Mouse (Mus musculus): ENCODE measurements around the gene Stat4. TPM values are rescaled to one million over a fixed set of nuclear protein-coding genes. Genes with fewer than 3 reads are reported as not detected.

The Stat4 gene
- total and polyA plus RNA-seq, 3 experiments = 11.4 to 17.5 (median 16.7) TPM

GRCm38 (mm10) chr1:52144907-52145306 lies 158.0 kb downstream of the Stat4 start (continued):
- 0 out of 2 replicates have a peak, but pooled peaks have one; percentile 22 for TF ChIP-seq TBP (conservative IDR thresholded peaks at IDR 0.05; ENCODE audit: low read depth, low read length)

- Histone ChIP-seq H3K79me2 (replicated peaks; ENCODE audit: control insufficient read depth, extremely low read depth, insufficient read depth, poor library complexity, severe bottlenecking) (0 out of 2 replicates have a peak, but pooled peaks cover 2% of the 10 kb centered on the region), H3K36me3 (replicated peaks in 1 of 2; ENCODE audit: control insufficient read depth in 1 of 2, insufficient read depth in 1 of 2, low read length in 1 of 2) (peaks cover 81 to 85% of the 10 kb centered on the region in 2 experiments), H3K27me3 (replicated peaks) (no peaks in the 10 kb centered on the region), H3K4me1 (ENCODE audit: control insufficient read depth in 1 of 2, insufficient read depth in 2 of 2) (peaks cover 33 to 93% of the 10 kb centered on the region in 2 experiments), H3K9ac (ENCODE audit: insufficient read depth, low read depth) (no peak overlapping the region), H3K4me2 (ENCODE audit: insufficient read depth, low read depth, poor library complexity, severe bottlenecking) (no peak overlapping the region), H3K9me3 (replicated peaks; ENCODE audit: low read length) (no peaks in the 10 kb centered on the region), H3K27ac (ENCODE audit: insufficient read depth, low read depth) (peak overlapping the region; percentile 33; the same call in 1 of the 2 replicates), H3K4me3 (replicated peaks in 1 of 3; ENCODE audit: low read depth in 2 of 3, low read length in 2 of 3, poor library complexity in 1 of 3) (peak overlapping the region in 2 of 3 experiments; percentile 8 to 55)
- TF ChIP-seq NELFE (IDR thresholded peaks at IDR 0.05; ENCODE audit: low read depth, low read length) (peak; percentile 27; the same call in 1 of the 2 replicates), MXI1 (IDR thresholded peaks at IDR 0.05; ENCODE audit: low read depth, low read length) (peak; percentile 71), SIN3A (IDR thresholded peaks at IDR 0.05; ENCODE audit: low read length) (no peak; the same call in 1 of the 2 replicates), TBP (conservative IDR thresholded peaks at IDR 0.05; ENCODE audit: low read depth, low read length) (no peak), NRF1 (IDR thresholded peaks at IDR 0.05; ENCODE audit: low read depth, low read length) (no peak), MAFK (IDR thresholded peaks at IDR 0.05; ENCODE audit: insufficient replicate concordance, low read length) (0 out of 2 replicates have a peak, but pooled peaks have one; percentile 30), MEF2A (IDR thresholded peaks at IDR 0.05; ENCODE audit: borderline replicate concordance, low read depth, low read length) (no peak), RCOR1 (conservative IDR thresholded peaks at IDR 0.05; ENCODE audit: low read depth, low read length) (no peak), ZKSCAN1 (IDR thresholded peaks at IDR 0.05; ENCODE audit: borderline replicate concordance, low read depth, low read length) (no peak), CHD1 (IDR thresholded peaks at IDR 0.05; ENCODE audit: low read depth, low read length) (peak; percentile 66; the same call in 1 of the 2 replicates), MAZ (IDR thresholded peaks at IDR 0.05; ENCODE audit: low read depth, low read length) (no peak), ZC3H11A (IDR thresholded peaks at IDR 0.05; ENCODE audit: low read depth, low read length) (no peak; the same call in 1 of the 2 replicates), KAT2A (IDR thresholded peaks at IDR 0.05; ENCODE audit: insufficient replicate concordance, low read length) (no peak), POLR2AphosphoS2 (IDR thresholded peaks at IDR 0.05; ENCODE audit: low read depth, low read length) (no peak), HCFC1 (IDR thresholded peaks at IDR 0.05; ENCODE audit: low read depth, low read length) (no peak), ELF1 (IDR thresholded peaks at IDR 0.05; ENCODE audit: low read depth, low read length) (no peak), USF2 (conservative IDR thresholded peaks at IDR 0.05; ENCODE audit: low read depth, low read length) (no peak), SMC3 (IDR thresholded peaks at IDR 0.05; ENCODE audit: low read depth, low read length) (peak; percentile 74), USF1 (IDR thresholded peaks at IDR 0.05; ENCODE audit: low read depth, low read length) (no peak), PAX5 (IDR thresholded peaks at IDR 0.05; ENCODE audit: low read length) (no peak), MAX (IDR thresholded peaks at IDR 0.05; ENCODE audit: low read length) (no peak; the same call in 1 of the 2 replicates), CTCF (conservative IDR thresholded peaks at IDR 0.05 in 1 of 2, IDR thresholded peaks at IDR 0.05 in 1 of 2; ENCODE audit: low read depth in 2 of 2, low read length in 2 of 2) (peak; percentile 48 to 80), UBTF (IDR thresholded peaks at IDR 0.05; ENCODE audit: low read depth, low read length) (no peak), JUND (conservative IDR thresholded peaks at IDR 0.05; ENCODE audit: low read depth, low read length) (no peak), BHLHE40 (IDR thresholded peaks at IDR 0.05; ENCODE audit: low read depth, low read length) (no peak), TCF12 (IDR thresholded peaks at IDR 0.05; ENCODE audit: low read depth, low read length) (no peak), MYC (IDR thresholded peaks at IDR 0.05; ENCODE audit: low read depth, low read length) (peak; percentile 63; the same call in 1 of the 2 replicates), ETS1 (conservative IDR thresholded peaks at IDR 0.05; ENCODE audit: low read depth, low read length) (no peak), IRF4 (IDR thresholded peaks at IDR 0.05; ENCODE audit: low read depth, low read length) (0 out of 2 replicates have a peak, but pooled peaks have one; percentile 20), E2F4 (IDR thresholded peaks at IDR 0.05; ENCODE audit: insufficient replicate concordance, low read depth, low read length) (no peak), JUN (IDR thresholded peaks at IDR 0.05; ENCODE audit: insufficient read depth, low read depth, low read length) (no peak), RAD21 (IDR thresholded peaks at IDR 0.05; ENCODE audit: low read depth, low read length) (peak; percentile 70)
- dilution Hi-C loops (cut with MboI; ENCODE audit: extremely low pct_ligation_motif_present, extremely low pct_unique_long_range_greater_than_20kb, low sequenced_read_pairs) = no loop called here
- in situ Hi-C loops (cut with MboI; ENCODE audit: low pct_ligation_motif_present, low pct_unique_long_range_greater_than_20kb, low sequenced_read_pairs) = no loop called here
- DNase-seq (ENCODE audit: extremely low read depth) = peak; percentile 84
Observed at GRCm38 (mm10) chr1:52146214-52146970, 159.4 kb downstream of the Stat4 start.
